Mouse (Mus musculus) kidney, postnatal 4 days (tissue): ENCODE results near the gene Ryr1.
A peak's percentile ranks its signal among the peaks of the same experiment; 100 is the strongest.
"Not testable (repeated sequence)": the region's sequence is repeated elsewhere in the genome, so short reads cannot be mapped to it uniquely, and the experiment has no call there.

Source experiments
- DNase-seq, 2 experiments: peaks; one replicate each; pipeline ENCODE4 v3.0.0; 2021; ENCODE audit warnings: mixed read lengths in 2 of 2

The Ryr1 gene

DNA sequence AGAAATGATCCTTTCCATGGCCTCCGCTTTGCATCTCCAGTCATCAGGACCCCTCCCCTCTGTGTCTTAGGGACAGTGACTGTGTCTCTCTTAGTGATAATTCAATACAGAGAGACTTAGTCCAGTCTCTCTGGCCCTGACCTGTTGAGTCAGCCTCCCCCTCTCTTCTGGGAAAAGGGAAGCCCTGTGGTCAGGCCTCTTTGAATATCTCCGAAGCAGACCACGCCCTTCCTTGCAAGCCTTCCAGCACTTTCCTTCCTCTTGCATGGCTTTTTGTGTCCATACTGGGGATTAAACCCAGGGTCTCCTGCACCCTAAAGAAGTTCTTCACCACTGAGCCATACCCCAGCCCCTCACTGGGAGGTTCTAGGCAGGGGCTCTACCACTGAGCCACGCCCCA lies 19.0 kb upstream of the Ryr1 start:
- DNase-seq: no peak

DNA sequence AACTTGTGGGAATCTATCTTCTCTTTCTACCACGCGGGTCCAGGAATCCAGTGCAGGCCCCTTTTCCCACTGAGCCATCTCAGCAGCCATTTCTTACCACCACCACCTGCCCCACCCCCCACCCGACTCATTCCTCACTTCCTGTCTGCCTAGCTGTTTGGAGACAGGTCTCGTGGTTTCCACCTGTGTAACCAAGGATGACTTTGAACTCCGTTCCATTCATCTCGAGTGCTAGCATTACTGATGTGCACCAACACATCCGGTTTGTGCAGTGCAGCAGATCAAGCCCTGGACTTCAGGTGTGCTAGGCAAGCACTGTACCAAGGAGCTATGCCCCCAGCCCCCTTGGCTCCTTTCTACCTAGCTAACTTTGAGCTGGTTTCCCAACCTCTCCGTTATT lies 16.4 kb upstream of the Ryr1 start:
- no peak for DNase-seq

DNA sequence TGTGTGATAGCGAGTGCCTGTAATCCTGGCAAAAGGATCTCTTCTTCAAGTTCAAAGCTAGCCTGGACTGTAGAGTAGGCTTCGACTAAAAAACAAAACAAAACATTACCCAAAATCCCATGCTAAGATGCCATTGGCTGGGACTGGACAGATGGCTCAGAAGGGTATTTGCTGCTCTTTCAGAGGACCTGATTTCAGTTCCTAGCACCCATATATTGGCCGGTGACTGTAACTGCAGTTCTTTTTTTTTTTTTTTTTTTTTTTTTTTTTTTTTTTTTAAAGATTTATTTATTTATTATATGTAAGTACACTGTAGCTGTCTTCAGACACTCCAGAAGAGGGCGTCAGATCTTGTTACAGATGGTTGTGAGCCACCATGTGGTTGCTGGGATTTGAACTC lies 14.3 kb upstream of the Ryr1 start:
- DNase-seq: not testable (repeated sequence)

DNA sequence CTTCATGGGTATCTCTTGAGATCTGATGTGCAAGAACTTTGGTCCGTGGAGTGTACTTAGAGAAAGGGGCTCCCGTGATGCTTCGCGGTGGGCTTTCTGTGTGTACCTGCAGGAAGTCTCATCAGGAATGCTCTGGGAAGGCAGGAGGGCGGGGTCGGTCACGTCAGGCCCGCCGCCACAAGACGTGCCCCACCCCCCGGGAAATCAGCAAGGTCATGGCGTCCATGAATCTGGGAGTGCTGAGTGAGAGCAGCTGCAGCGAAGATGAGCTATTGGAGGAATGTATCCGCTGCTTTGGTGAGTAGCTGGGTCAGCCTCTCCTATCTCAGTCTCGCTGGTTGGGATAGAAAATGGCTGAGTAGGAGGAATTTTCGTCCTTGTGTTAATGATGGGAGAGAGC lies 12.4 kb upstream of the Ryr1 start:
- DNase-seq: peak in 1 of 2 experiments; percentile 35

DNA sequence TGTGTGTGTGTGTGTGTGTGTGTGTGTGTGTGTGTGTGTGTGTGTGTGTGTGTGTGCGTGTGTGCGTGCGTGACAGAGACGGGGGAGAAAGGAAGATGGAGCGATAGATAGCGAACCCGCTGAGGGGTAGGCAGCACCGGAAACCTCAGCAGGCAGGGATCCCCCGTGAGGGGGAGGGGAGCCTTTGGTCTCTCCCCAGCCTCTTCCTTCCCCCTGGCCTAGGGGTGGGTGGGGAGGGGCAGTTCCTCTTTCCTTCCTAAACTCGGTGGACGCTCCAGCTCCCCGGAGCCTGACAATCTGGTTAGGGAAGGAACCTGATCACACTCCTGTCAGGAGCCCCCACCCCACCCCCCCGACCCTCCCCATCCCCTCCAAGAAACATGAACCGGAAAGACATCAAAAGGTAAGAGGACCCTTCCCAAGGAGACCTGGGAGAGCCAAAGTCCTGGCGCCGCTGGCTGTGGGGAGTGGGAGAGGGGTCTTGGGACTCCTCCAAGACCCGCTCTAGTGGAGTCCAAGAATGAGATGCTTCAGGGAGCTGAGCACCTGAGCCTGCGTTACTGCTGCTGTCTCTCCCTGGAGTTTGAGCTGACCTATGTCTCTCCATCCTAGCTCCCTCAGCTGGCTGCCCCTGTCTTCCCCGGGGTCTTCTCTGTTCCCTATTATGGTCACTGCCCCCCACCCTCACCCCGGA lies 9.9 kb upstream of the Ryr1 start, which contains the start of gene Rasgrp4:
Gene Rasgrp4 (plus strand): TSS at position 159 of the 694 bp plus-strand sequence.
- peak; percentile 51 to 69 for DNase-seq

DNA sequence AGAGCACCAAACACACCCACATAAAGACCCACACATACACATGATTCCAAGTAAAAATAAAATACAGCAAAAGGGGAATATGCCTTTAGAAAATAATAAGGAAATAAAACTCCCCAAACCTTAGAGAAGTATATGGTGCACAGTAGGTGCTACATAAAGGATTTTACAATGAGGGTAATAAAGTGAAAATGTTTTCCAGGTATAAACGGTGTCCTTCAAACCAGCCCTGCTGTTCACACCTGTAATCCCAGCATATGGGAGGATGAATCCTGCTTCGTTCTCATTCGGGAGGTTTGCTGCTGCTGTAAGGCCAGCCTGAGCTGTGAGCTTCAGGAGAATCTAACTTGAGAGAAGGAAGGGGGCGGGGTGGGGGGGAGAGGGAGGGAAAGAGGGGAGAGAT lies 9.3 kb upstream of the Ryr1 start:
- no peak for DNase-seq

DNA sequence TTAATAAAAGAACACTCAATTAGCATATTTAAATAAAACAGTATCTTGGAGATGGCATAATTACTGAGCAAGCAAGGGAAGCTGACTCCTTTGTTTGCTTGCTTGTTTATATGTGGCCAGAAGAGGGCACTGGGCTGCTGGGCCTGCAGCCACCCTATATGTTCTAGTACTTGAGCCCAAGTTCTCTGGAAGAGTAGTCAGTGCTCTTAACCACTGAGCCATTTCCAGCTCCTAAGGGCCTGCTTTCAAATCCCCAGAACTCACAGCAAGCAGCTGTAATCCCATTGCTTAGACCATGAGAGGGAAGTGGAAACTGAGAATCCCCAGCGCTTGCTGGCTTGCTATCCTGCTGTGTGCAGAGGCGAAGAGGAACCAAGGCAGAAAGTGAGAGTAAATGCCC lies 3.7 kb upstream of the Ryr1 start:
- DNase-seq: peak; percentile 31 to 49

DNA sequence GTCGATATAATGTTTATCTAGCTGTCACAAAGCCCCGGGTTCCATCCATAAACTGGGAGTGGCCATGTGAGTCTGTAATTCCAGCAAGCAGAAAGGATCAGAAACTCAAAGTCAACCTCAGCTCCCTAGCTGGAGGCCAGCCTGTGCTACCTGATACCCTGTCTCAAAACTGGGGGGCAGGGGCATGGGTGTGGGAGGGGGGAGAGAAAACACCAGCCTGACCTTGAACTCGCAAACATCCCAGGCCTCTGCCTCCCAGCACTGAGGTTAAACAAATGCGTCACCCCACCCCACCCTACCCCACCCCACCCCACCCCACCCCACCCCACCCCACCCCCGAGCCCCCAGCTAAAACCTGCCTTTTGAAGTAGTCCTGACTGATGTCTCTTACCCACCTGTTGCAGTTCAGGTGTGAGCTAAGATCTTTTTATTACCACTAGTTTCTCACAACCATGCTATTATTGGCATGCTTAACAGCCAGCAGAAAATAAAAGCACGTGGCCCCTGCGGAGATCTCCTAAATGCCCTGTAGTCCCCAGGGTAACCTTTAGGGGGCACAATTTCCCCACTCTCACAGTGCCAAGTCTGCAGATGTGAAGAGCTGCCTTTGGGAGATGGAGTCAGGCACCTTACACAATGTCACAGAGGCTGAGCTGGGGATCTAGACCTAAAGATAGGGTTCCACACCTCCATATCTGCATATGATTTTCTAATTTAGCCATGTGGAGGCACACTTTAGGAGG lies 1.4 kb upstream of the Ryr1 start:
- DNase-seq: peak; percentile 67 to 77

DNA sequence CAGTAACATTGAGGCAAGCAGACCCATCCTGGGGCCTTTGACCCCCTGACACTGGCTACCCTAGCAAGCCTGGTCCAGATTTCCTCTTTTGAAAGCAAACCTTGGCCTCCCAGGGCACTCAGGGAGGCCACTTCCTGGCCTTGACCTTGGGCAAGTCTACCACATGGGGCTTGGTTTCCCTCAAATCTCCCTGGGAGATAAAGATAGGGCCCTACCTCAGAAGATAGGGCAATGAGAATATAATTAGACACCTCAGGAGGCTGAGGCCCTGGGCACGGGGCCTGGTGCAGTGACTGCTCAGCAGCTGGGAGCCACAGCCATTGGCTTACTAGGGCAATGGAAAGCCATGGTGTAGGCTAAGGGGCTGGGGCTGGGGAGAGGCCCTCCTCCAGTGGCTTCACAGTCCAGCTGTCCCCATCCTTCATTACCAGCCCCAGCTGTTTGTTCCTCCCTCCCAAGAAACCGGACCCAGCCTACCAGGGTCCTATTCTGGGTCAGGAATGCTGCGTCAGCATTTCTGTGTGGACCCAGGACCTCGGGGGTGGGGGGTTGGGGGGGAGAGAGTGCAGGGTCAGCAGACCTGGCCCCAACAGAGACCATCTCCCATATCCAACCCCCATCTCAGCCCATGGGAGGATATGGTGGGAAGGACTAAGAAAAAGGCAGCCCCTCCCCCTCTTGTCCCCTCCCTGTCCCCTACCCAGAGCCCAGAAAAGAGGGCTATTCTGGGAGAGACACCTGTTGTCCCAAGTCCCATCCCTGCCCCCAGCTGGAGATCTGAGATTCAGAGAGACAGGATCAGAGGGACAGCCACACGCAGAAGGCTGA lies 1.2 kb downstream of the Ryr1 start:
- no peak for DNase-seq

DNA sequence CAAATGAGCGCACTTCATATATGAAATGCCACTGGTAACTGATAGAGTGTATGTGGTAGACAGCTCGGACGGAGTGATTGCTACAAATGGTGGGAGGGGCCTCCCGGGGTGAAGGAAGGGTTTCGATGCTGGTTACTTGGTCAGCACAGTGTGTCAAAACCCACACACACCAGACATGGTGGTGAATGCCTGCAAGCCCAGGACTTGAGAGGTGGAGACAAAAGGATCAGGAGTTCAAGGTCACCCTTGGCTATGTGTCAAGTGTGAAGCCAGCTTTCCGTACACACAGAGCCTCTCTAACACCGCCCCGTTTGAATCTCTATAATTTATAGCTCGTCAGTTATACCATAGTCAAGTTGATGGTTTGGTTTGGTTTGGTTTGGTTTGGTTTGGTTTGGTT lies 2.2 kb downstream of the Ryr1 start:
- DNase-seq: no peak

DNA sequence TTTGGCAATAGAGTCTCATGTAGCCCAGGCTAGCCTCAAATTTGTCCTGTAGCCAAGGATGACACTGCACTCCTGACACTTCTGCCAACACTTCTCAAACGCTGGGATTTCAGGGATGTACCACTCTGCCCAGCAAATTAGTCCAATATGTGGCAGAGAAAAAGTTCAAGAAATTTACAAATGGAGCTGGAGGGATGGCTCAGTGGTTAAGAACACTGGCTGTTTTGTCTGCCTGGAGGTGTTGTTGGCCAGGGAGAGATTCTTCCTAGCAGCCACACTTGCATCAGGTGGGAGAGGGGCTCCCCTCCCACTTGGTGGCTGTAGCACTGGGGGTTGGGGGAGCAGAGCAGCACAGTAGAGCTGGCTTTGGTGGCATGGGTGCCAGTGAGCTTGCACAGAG lies 5.5 kb downstream of the Ryr1 start:
- no peak for DNase-seq

DNA sequence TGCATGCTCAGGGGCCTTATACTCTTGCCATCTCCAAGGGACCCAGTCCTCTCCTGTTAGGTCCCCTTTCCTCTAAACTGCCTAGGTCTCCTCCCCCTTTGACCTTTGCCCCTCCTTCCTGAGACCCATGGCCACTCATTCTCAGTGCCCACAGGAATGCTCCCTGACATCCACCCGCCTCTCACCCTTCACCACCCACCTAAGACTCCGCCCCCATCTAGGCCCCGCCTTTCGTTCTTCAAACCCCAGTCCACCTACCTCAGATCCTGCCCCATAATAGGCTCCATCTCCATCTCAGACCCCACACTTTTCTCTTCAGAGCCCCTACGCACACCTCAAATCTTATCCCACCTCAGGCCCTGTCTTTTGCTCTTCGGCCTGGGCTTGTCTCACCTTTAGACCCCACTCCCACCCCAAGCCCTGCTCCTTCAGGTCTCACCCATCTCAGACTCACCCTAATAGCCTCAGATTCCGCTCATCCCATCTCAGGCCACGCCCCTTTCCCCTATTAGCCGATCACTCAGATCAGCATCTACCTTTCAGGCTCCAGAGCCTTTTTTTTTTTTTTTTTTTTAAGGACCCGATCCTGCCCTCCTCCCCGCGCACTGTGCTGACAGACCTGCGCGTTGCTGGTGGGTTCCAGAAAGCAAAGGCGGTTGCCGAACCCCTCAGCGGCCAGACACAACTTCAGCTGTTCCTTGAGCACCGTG lies 6.7 kb downstream of the Ryr1 start:
- DNase-seq: peak; percentile 18 to 31

DNA sequence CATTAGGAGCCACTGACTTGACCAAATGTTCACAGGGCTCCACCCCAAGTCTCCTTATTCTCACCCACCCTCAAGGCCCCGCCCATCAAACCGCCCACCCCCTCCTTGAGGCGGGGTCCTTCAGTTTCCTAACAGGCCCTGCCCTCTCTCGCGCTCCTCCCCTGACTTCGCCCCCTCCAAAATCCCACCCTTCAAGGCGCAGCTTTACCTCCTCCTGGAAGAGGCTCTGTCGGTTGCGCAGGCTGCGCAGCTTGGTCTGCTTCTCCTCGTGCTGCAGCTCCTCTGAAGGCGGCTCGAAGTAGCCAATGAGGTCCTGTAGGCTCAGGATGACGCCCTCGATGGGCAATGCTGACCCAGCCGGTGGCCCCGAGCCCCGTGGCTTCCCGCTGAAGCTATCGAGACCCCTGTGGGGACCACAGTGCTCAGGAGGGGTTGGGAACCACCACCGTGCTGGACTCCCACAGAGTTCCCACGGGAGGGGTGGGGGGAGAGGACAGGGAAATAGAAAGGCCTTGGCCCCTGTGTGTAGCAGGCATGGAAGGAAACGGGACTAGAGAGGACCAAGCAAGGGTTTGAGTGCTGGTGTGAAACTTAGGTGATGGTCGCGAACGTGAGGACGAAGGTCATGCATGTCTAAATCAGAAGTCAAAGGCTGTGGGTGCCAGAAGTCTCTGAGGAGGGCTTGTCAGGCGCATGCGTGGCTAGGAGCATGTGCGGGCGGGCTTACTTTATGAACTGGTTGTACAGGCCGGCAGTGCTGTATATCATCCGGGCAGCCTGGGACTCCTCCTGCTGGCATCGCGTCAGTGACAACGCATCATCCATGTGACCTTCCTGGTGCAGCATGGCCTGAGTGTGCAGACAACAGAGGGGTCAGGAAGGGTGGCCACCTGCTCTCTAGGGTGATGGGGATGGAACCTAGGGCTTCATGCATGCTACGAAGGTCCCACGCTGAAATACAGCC lies 15.7 kb downstream of the Ryr1 start:
- DNase-seq: peak; percentile 81 to 86

DNA sequence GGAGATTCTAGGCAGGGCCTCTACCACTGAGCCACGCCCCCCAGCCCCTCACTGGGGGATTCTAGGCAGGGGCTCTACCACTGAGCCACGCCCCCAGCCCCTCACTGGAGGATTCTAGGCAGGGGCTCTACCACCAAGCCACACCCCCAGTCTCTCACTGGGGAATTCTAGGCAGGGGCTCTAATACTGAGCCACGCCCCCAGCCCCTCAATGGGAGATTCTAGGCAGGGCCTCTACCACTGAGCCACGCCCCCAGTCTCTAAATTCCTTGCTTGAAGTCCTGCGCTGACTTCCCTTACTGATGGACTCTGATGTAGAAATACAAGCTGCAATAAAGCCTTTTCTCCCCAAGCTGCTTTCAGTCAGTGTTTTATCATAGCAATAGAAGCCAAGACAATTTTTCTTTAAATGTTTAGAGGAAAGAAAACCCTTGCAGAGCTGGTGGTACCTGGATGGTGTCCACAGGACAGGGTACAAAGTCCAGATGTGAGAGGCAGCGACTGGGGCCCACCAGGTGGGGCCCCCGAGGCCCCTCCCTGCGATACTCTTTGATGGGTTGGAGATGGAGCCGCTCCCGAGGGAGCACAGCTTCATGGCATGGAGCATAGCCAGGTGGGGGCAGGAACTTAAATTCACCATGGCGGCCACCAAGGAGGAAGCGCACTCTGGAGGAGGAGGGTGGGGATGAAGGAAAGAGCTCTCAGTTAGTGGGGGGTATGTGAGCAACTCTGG lies 23.5 kb downstream of the Ryr1 start:
- no peak for DNase-seq

DNA sequence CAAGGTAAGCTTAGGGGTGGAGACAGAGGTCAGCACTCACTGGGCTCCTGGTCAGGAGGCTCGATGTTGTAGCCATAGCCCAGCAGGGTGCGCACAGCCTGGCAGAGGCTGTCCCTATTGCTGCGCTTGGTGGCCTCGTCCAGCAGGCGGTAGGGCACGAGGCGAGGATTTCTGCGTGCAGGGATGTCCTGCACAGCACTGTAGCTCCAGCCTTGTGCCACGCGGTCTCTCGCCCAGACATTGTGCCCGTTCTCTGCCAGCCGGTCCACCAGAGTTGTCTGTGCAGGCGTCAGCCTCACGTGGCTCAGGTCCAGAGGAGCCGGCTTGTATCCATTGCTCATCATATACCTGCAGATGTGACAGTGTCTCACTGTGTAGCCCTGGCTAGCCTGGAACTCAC lies 27.8 kb downstream of the Ryr1 start:
- no peak for DNase-seq

DNA sequence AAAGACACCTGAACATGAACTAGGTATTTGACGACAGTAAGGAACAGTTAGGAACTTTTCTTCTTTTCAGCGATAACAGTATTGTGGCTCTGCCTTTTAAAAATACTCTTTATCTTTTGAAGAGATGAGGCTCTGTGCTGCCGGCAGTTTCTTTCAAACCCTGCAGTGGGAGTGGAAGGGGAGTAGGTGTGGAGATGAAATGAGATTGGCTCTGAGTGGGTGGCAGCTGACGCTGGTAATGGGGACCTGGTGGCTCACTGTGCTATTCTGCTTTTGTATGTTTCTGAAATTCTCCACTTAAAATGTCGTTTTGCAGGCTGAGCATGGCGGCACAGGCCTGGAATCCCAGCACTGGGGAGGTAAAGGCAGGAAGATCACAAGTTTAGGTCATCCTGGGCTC lies 36.2 kb downstream of the Ryr1 start:
- DNase-seq: no peak

DNA sequence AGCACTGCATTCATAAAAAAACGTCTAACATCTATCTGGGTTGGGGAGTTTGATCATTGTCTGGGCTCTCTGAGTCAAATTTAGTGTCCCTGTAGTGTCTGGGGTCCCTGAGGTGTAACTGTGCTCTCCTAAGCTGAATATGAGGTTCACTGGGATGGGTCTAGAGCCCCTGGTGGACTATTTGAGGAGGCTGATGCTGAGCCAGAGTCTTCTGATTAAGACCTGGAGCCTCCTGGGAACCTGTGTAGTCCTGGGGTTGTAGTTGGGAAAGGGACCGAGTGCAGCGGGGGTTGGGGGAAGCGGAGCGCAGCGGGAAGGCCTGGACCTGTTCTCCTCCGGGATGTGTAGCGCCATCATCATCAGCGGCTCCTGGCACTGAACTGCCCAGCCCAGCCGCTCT lies 38.1 kb downstream of the Ryr1 start:
- no peak for DNase-seq

DNA sequence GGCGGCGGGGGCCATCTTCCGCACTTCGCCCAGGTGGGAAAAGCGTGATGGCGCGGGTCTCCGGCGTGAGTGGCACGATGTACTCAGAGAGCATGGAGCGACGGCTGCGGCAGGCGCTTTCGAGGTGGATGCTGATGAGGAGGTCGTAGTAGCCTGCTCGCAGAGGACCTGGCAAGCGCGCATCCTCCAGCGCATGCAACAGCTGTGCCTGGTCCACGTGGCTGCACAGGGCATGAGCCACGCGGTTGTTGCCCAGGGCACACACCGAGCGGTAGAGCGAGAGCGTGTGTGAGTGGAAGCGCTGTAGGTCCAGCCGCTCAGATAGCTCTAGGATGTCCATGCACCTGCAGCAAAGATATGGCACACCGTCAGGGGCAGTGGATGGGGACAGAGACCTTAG lies 39.0 kb downstream of the Ryr1 start:
- DNase-seq: no peak

DNA sequence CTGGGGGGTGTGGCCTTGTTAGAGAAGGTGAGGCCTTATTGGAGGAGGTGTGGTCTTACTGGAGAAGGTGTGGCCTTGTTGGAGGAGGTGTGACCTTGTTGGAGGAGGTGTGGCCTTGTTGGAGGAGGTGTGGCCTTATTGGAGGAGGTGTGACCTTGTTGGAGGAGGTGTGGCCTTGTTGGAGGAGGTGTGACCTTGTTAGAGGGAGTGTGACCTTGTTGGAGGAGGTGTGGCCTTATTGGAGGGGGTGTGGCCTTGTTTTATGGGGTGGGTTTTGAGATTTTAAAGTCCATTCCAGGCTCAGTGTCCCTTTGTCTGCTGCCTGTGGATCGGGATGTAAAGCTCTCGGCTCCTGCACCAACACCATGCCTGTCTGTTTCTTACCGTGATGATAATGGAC lies 40.6 kb downstream of the Ryr1 start:
- DNase-seq: no peak

DNA sequence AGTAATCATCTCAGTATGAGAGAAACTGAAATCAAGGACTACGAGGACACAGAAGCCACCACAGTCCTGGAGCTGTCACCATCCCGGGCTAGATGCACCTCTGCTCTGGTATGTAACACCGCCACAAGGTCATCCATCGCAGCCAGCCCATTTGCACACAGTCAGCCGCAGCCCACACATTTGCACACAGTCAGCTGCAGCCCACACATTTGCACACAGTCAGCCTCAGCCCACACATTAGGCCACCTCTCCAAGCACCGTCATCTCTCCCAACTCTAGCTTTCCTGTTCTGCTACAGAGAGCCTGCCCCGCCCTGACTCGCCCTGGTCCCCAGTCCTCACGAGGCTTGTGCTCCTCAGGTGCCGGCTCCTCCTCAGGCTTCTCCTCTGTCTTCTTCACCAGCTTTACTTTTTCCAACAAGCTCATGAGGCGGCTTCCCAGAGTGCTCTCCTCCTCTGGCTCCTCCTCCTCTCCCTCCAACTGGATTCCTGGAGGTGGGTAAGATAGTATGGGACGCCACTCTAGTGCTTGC lies 45.5 kb downstream of the Ryr1 start:
- DNase-seq: no peak

DNA sequence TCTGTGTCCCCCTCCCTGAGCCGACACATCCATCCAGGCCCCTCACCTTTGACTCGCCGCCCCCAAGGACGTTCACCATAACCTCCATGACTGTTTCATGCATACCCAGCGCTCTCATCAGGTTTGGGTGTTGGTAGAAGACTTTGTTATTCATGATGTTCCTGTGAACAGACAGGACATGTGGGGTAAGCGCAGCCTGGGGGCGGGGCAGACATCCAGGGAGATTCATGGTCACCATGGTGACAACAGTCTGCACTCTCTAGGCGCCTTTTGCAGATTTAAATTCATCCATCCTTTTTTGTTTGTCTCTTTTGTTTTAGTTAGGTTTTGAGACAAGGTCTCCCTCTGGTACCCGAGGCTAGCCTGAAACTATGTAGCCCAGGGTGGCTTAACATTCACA lies 48.0 kb downstream of the Ryr1 start:
- DNase-seq: no peak
